Mouse (Mus musculus): ENCODE data around the gene Ugt2b35.
A peak's percentile ranks its signal among the peaks of the same experiment; 100 is the strongest.
"Not testable (repeated sequence)": the region's sequence is repeated elsewhere in the genome, so short reads cannot be mapped to it uniquely, and the experiment has no call there.

Ugt2b35 gene

DNA sequence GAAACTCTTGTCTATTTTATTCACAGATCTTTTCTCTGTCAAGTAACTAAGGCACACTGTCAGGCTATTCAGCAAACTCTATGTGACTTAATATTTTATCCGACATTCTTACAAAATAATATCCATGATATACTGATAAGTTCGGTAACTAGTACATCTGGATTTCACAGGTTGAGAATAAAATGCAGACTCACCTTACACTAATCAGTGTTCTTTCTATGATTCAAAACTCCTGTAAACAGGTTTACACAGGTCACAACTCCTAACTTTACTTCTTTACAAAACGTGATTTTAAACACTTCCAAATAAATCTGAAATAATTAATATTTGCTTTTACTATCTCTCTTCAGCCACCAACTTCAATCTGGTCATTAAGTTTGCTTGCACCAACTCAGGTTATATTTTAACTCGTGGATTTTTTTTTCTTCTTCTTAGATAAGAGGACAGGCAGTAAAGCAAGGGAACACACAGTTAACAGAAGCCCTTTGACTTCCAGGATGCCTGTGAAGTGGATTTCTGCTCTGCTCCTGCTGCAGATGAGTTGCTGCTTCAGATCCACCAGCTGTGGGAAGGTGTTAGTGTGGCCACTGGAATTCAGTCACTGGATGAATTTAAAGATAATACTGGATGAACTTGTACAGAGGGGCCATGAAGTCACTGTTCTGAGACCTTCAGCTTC is at the start of gene Ugt2b35:
Gene Ugt2b35, plus strand, starts transcription at position 466 of the 679 bp plus-strand sequence.
- DNase-seq (ENCODE audit: extremely low read depth, low read depth) = no peak

GRCm38 (mm10) chr5:86960504-86960903 is 40.2 kb upstream of the Ugt2b35 start:
- DNase-seq (ENCODE audit: extremely low read depth, low read depth) = peak; percentile 6

DNA sequence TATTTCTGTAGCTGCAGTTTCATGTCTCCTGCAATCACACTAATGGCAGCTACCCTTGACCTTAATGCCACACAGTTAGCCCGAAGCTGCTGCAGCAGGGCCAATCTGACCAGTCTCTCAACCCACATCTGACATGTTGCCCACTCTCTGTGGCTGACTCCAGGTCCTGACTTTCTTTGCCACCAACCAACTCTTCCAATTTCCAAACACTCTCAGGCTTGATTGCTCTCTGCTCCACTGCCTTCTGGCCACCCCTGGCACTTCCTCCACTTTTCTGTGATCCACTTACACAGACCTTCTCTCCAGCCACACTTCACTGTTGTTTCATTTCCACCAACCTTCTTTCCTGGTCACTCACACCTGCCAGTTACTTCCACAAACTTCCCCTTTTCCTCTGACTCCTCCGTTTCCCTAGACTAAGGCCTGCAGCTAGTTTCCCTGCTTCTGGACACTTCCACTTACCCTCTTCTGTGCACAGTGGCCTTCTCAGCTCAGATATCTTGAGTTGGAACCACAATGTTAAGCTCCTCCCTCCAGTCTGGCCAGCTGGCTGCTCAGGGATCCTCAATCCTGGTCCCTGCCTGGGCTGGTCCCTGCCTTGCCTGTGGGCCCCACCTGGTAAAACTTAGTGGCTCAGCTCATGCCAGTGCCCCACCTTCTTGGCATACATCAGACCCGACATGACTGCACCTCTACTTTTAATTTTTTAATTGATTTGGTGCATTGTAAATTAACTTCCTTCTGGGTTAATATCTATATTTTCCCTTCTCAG is 38.9 kb upstream of the Ugt2b35 start:
- DNase-seq (ENCODE audit: extremely low read depth, low read depth) = no peak

- DNase-seq (ENCODE audit: extremely low read depth, low read depth) = not testable (repeated sequence)
Observed at GRCm38 (mm10) chr5:86962849-86963248, 37.8 kb upstream of the Ugt2b35 start.

- not testable (repeated sequence) for DNase-seq (ENCODE audit: extremely low read depth, low read depth)
Observed at GRCm38 (mm10) chr5:86967271-86967670, 33.4 kb upstream of the Ugt2b35 start.

- DNase-seq (ENCODE audit: extremely low read depth, low read depth) = no peak
Observed at GRCm38 (mm10) chr5:87004735-87005134, 4.1 kb downstream of the Ugt2b35 start.

GRCm38 (mm10) chr5:87015477-87015876 is 14.8 kb downstream of the Ugt2b35 start:
- no peak for DNase-seq (ENCODE audit: extremely low read depth, low read depth)

- DNase-seq (ENCODE audit: extremely low read depth, low read depth) = no peak
Observed at GRCm38 (mm10) chr5:87027359-87027758, 26.7 kb downstream of the Ugt2b35 start.

- no peak for DNase-seq (ENCODE audit: extremely low read depth, low read depth)
Observed at GRCm38 (mm10) chr5:87030624-87031023, 30.0 kb downstream of the Ugt2b35 start.

Data from MEL-GATA-1-ER (cell line).